Mouse (Mus musculus) midbrain, embryonic 13.5 days (tissue): ENCODE results near the gene Zfand3. TPM values are rescaled to one million over a fixed set of nuclear protein-coding genes. Genes with fewer than 3 reads are reported as not detected.

Experiments used
- ATAC-seq: fragments of 200-750 bp; cut with Nextera tagmentation; 2 replicates; pipeline ENCODE4 v1.8.0; 2017; ENCODE audit warnings: mild to moderate bottlenecking, moderate TSS enrichment, moderate library complexity
- H3K27ac ChIP-seq: fragments of 300-500 bp; sonication (generic); 2 replicates; pipeline ENCODE4 v1.5.1; 2015; ENCODE audit warnings: inconsistent platforms, mild to moderate bottlenecking, moderate library complexity
- H3K27me3 ChIP-seq: fragments of 300-500 bp; sonication (generic); 2 replicates; pipeline ENCODE4 v1.6.1; 2015; ENCODE audit warnings: mild to moderate bottlenecking, inconsistent platforms
- H3K36me3 ChIP-seq: fragments of 300-500 bp; sonication (generic); 2 replicates; pipeline ENCODE4 v1.6.1; 2015; ENCODE audit warnings: mild to moderate bottlenecking, inconsistent platforms
- H3K4me1 ChIP-seq: fragments of 300-500 bp; sonication (generic); replicated peaks from 2 replicates; pipeline ENCODE4 v1.6.1; 2015; ENCODE audit warnings: inconsistent platforms
- H3K4me2 ChIP-seq: fragments of 300-500 bp; sonication (generic); replicated peaks from 2 replicates; pipeline ENCODE4 v1.6.1; 2015; ENCODE audit warnings: moderate library complexity, mild to moderate bottlenecking, inconsistent platforms
- H3K4me3 ChIP-seq: fragments of 300-500 bp; sonication (generic); replicated peaks from 2 replicates; pipeline ENCODE4 v1.5.1; 2015; ENCODE audit warnings: mild to moderate bottlenecking, inconsistent platforms
- H3K9ac ChIP-seq: fragments of 300-500 bp; sonication (generic); replicated peaks from 2 replicates; pipeline ENCODE4 v1.6.1; 2015; ENCODE audit warnings: mild to moderate bottlenecking, inconsistent platforms
- H3K9me3 ChIP-seq: fragments of 300-500 bp; sonication (generic); 2 replicates; pipeline ENCODE4 v1.6.1; 2016; ENCODE audit warnings: mild to moderate bottlenecking, inconsistent platforms
- WGBS: fragments of 180-500 bp; shearing (Covaris S2); methylation state at CpG from one replicate; pipeline ENCODE4 v1.1.7; 2015; 5-methylcytosine and 5-hydroxymethylcytosine counted together
- polyA plus RNA-seq: library from polyadenylated mRNA; unstranded; fragments of >200 nt; fragmentation: Nextera tagmentation; extraction: Ambion mirVana; gene quantifications from 2 replicates; pipeline ENCODE4 v1.2.1, GENCODE M21; 2015

Gene Zfand3
- polyA plus RNA-seq, 1 experiment from 2014 or later = 85.4 TPM

GRCm38 (mm10) chr17:30163793-30164192 lies 159.3 kb downstream of the Zfand3 start:
- Histone ChIP-seq H3K4me3 (no peak overlapping the region), H3K4me2 (no peak overlapping the region), H3K4me1 (peaks cover 40% of the 10 kb centered on the region), H3K27ac (no peak overlapping the region), H3K9me3 (no peaks in the 10 kb centered on the region), H3K27me3 (no peaks in the 10 kb centered on the region), H3K9ac (no peak overlapping the region), H3K36me3 (0 out of 2 replicates have a peak, but pooled peaks cover 6% of the 10 kb centered on the region)
- no peak for ATAC-seq
- WGBS = 85% methylated on average over 6 of the region's 6 CpGs

- H3K27ac ChIP-seq = no peak overlapping the region
- no peaks in the 10 kb centered on the region for H3K9me3 ChIP-seq
- H3K4me3 ChIP-seq = no peak overlapping the region
- ATAC-seq = no peak
- 56% methylated on average over 9 of the region's 9 CpGs for WGBS
- H3K27me3 ChIP-seq = no peaks in the 10 kb centered on the region
- no peak overlapping the region for H3K9ac ChIP-seq
- H3K4me2 ChIP-seq = no peak overlapping the region
- H3K4me1 ChIP-seq = peaks cover 30% of the 10 kb centered on the region
- 0 out of 2 replicates have a peak, but pooled peaks cover 6% of the 10 kb centered on the region for H3K36me3 ChIP-seq
Measured at GRCm38 (mm10) chr17:30164818-30165217, 160.3 kb downstream of the Zfand3 start.

GRCm38 (mm10) chr17:30177435-30177834 lies 172.9 kb downstream of the Zfand3 start:
- ATAC-seq = no peak
- Histone ChIP-seq H3K9me3 (no peaks in the 10 kb centered on the region), H3K27me3 (no peaks in the 10 kb centered on the region), H3K4me1 (no peaks in the 10 kb centered on the region), H3K9ac (no peak overlapping the region), H3K4me3 (no peak overlapping the region), H3K36me3 (peaks cover 4% of the 10 kb centered on the region), H3K27ac (no peak overlapping the region), H3K4me2 (no peak overlapping the region)
- WGBS = 91% methylated on average over 4 of the region's 4 CpGs

- Histone ChIP-seq H3K36me3 (peaks cover 4% of the 10 kb centered on the region), H3K9ac (no peak overlapping the region), H3K4me2 (no peak overlapping the region), H3K27me3 (no peaks in the 10 kb centered on the region), H3K9me3 (no peaks in the 10 kb centered on the region), H3K27ac (no peak overlapping the region), H3K4me1 (0 out of 2 replicates have a peak, but pooled peaks cover under 1% of the 10 kb centered on the region), H3K4me3 (no peak overlapping the region)
- no peak for ATAC-seq
- WGBS = 88% methylated on average over 1 of the region's 1 CpGs
Measured at GRCm38 (mm10) chr17:30178402-30178801, 173.9 kb downstream of the Zfand3 start.

- no peak overlapping the region for H3K4me2 ChIP-seq
- 85% methylated on average over 6 of the region's 6 CpGs for WGBS
Measured at GRCm38 (mm10) chr17:30180197-30180596, 175.7 kb downstream of the Zfand3 start.

GRCm38 (mm10) chr17:30181554-30181953 lies 177.0 kb downstream of the Zfand3 start:
- Histone ChIP-seq H3K36me3 (peaks cover 4% of the 10 kb centered on the region), H3K27ac (no peak overlapping the region), H3K4me2 (no peak overlapping the region), H3K4me3 (no peak overlapping the region), H3K27me3 (no peaks in the 10 kb centered on the region), H3K9ac (no peak overlapping the region), H3K4me1 (peaks cover 4% of the 10 kb centered on the region), H3K9me3 (no peaks in the 10 kb centered on the region)
- WGBS = 88% methylated on average over 4 of the region's 4 CpGs
- ATAC-seq = no peak

More at GRCm38 (mm10) chr17:30180197-30180596, 175.7 kb downstream of the Zfand3 start:
- Histone ChIP-seq H3K27ac (no peak overlapping the region), H3K9ac (no peak overlapping the region), H3K4me3 (no peak overlapping the region), H3K4me1 (0 out of 2 replicates have a peak, but pooled peaks cover 2% of the 10 kb centered on the region), H3K27me3 (no peaks in the 10 kb centered on the region), H3K9me3 (no peaks in the 10 kb centered on the region), H3K36me3 (peaks cover 4% of the 10 kb centered on the region)
- no peak for ATAC-seq

GRCm38 (mm10) chr17:30182063-30182462 lies 177.5 kb downstream of the Zfand3 start:
- WGBS = 88% methylated on average over 2 of the region's 2 CpGs
- ATAC-seq = no peak
- H3K4me1 ChIP-seq = peaks cover 9% of the 10 kb centered on the region
- H3K4me2 ChIP-seq = no peak overlapping the region
- no peak overlapping the region for H3K27ac ChIP-seq
- H3K27me3 ChIP-seq = no peaks in the 10 kb centered on the region
- H3K9ac ChIP-seq = no peak overlapping the region
- H3K9me3 ChIP-seq = no peaks in the 10 kb centered on the region
- H3K4me3 ChIP-seq = no peak overlapping the region
- peaks cover 4% of the 10 kb centered on the region for H3K36me3 ChIP-seq

GRCm38 (mm10) chr17:30183561-30183960 lies 179.0 kb downstream of the Zfand3 start:
- ATAC-seq = no peak
- H3K9ac ChIP-seq = no peak overlapping the region
- H3K4me2 ChIP-seq = no peak overlapping the region
- no peak overlapping the region for H3K27ac ChIP-seq
- no peak overlapping the region for H3K4me3 ChIP-seq
- H3K9me3 ChIP-seq = no peaks in the 10 kb centered on the region
- no peaks in the 10 kb centered on the region for H3K27me3 ChIP-seq
- 94% methylated on average over 6 of the region's 6 CpGs for WGBS
- no peaks in the 10 kb centered on the region for H3K36me3 ChIP-seq
- H3K4me1 ChIP-seq = peaks cover 24% of the 10 kb centered on the region

GRCm38 (mm10) chr17:30187154-30187553 lies 182.6 kb downstream of the Zfand3 start:
- Histone ChIP-seq H3K27ac (peak overlapping the region; percentile 92), H3K27me3 (no peaks in the 10 kb centered on the region), H3K9ac (no peak overlapping the region), H3K4me2 (no peak overlapping the region), H3K4me1 (peaks cover 59% of the 10 kb centered on the region), H3K36me3 (no peaks in the 10 kb centered on the region), H3K9me3 (no peaks in the 10 kb centered on the region), H3K4me3 (no peak overlapping the region)
- ATAC-seq = no peak
- WGBS = 86% methylated on average over 6 of the region's 6 CpGs

GRCm38 (mm10) chr17:30187581-30187980 lies 183.0 kb downstream of the Zfand3 start:
- peak overlapping the region; percentile 37 for H3K4me2 ChIP-seq
- H3K9me3 ChIP-seq = no peaks in the 10 kb centered on the region
- 12% methylated on average over 5 of the region's 5 CpGs for WGBS
- ATAC-seq = 0 out of 2 replicates have a peak, but pooled peaks have one; percentile 15
- H3K4me3 ChIP-seq = no peak overlapping the region
- H3K9ac ChIP-seq = peak overlapping the region; percentile 34
- H3K4me1 ChIP-seq = peaks cover 63% of the 10 kb centered on the region
- H3K27ac ChIP-seq = peak overlapping the region; percentile 92
- H3K27me3 ChIP-seq = no peaks in the 10 kb centered on the region
- peaks cover 1% of the 10 kb centered on the region; the same call in 1 of the 2 replicates for H3K36me3 ChIP-seq

- H3K9me3 ChIP-seq = no peaks in the 10 kb centered on the region
- peak overlapping the region; percentile 92 for H3K27ac ChIP-seq
- H3K4me2 ChIP-seq = peak overlapping the region; percentile 37
- H3K27me3 ChIP-seq = no peaks in the 10 kb centered on the region
- H3K36me3 ChIP-seq = peaks cover 3% of the 10 kb centered on the region; the same call in 1 of the 2 replicates
- ATAC-seq = peak; percentile 79
- no peak overlapping the region for H3K4me3 ChIP-seq
- WGBS = 12% methylated on average over 20 of the region's 20 CpGs
- peak overlapping the region; percentile 34 for H3K9ac ChIP-seq
- H3K4me1 ChIP-seq = peaks cover 70% of the 10 kb centered on the region
Measured at GRCm38 (mm10) chr17:30188031-30188981, 183.8 kb downstream of the Zfand3 start.

GRCm38 (mm10) chr17:30191097-30191640 lies 186.6 kb downstream of the Zfand3 start:
- Histone ChIP-seq H3K9ac (no peak overlapping the region), H3K27me3 (no peaks in the 10 kb centered on the region), H3K9me3 (no peaks in the 10 kb centered on the region), H3K36me3 (peaks cover 3% of the 10 kb centered on the region; the same call in 1 of the 2 replicates), H3K27ac (no peak overlapping the region), H3K4me3 (no peak overlapping the region), H3K4me2 (no peak overlapping the region), H3K4me1 (peaks cover 95% of the 10 kb centered on the region)
- 72% methylated on average over 11 of the region's 11 CpGs for WGBS
- ATAC-seq = no peak
